Mouse (Mus musculus) thymus, postnatal 0 days (tissue): ENCODE measurements around the gene Cdon. TPM values are rescaled to one million over a fixed set of nuclear protein-coding genes. Genes with fewer than 3 reads are reported as not detected.

Source experiments
- DNase-seq: peaks from one replicate; pipeline ENCODE4 v3.0.0-alpha.2; 2015; ENCODE audit warnings: low spot score
- polyA plus RNA-seq: library from polyadenylated mRNA; unstranded; fragments of >200 nt; fragmentation: Nextera tagmentation; extraction: Ambion mirVana; gene quantifications from 2 replicates; pipeline ENCODE4 v1.2.1, GENCODE M21; 2015

Cdon gene
- polyA plus RNA-seq, 1 experiment from 2014 or later, result 2.0 TPM

DNA sequence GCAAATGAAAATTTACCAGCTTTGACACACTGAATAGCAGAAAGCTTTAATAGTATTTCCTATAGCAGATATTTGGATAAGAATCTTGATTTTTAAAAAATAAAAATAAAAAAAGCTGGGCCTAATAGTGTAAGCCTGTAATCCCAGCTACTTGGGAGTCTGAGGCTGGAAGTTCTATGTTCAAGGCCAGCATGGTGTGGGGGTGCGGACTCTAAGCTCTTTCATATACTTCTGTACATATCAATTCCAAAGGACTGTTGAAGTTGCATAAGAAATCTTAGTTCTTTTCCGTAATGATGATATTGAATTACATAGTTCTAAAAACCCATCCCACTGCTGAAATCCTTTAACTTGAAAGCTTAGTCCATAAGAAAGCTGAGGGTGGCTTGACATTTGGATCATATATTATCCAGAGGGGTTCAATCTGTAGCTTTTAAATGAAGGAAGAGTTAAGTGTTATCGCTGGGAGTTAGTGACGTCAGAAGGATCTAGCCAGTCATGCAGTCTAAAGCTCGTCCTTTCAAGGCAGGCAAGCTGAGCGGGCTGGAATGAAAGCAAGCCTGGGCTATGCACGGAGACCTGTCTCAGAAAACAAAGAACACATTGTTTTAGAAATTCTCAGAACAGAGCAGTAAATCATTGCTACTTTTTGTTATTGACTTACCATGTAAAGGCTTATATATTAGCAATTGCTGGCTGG lies 72.3 kb downstream of the Cdon start:
- no peak for DNase-seq

GRCm38 (mm10) chr9:35493733-35494092 lies 72.8 kb downstream of the Cdon start:
- DNase-seq, result no peak

GRCm38 (mm10) chr9:35494937-35495336 lies 74.0 kb downstream of the Cdon start:
- DNase-seq, result no peak

GRCm38 (mm10) chr9:35495471-35495870 lies 74.5 kb downstream of the Cdon start:
- peak; percentile 23 for DNase-seq

GRCm38 (mm10) chr9:35499946-35500345 lies 79.0 kb downstream of the Cdon start:
- DNase-seq, result no peak

DNA sequence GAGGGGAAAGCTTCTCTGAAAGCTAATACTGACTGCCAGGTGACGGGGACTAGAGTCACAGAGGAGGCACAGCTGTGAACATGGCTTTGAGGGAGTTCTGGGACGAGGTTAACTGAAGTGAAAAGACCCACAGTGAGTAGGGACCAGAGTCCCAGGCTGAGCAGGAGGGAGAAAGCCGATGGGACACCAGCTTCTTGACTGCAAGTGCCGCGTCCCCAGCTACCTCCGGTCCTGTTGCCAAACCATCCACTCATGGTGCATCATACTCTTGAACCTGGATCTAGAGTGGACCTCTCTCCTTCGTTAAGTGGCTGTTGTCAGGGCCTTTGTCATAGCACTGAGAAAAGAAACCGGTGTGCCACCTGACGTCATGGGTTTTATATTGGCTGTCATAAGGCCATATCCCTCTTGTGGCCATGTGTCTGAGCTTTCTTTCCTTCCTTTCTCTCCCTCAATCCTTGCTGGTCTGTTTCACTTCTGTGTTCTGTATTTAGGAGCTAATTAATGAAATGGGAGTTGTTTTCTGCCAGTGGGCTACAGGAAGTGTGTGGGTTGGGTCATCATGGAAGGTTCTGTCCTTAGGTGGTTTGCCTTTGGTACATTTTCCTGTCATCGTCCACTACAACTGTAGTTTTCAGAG lies 81.6 kb downstream of the Cdon start:
- no peak for DNase-seq

DNA sequence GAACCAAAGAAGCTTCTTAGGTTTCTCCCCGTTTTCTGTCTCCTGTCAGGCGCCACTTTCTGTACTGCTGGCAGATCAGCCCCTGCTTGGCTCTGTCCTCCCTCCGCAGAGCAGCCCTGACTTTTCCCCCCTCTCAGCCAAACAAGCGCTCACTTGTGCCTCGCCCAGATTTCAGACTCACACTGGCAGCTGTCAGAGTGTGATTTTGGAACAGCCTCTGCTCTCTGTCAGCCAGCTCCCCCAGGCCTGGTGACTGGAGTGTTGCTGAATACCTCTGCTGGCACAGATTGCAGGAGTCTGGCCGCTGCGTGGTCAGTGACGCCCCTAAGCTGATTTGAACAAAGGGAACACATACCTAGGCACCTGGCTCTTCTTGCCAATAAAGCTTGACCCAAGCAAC lies 87.3 kb downstream of the Cdon start:
- DNase-seq, result no peak

DNA sequence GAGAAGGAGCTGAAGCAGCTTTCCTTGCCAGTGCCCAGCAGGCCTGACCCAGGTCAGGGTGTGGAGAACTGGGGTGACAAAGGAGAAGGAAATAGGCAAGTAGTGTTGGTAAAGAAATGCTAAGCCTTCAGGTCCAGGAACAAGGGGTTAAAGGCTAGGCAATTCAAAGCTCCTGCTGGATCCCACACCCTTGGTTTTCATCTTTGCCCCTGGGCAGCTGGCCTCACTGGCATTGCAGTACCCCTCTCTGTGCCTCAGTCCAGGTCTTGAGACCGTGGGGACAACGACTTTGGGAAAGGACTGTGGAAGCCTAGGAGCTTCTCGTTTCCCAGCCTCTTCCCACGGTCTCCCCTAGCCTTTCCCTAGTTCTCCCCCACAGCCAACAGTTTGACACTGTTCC lies 93.0 kb downstream of the Cdon start:
- no peak for DNase-seq

DNA sequence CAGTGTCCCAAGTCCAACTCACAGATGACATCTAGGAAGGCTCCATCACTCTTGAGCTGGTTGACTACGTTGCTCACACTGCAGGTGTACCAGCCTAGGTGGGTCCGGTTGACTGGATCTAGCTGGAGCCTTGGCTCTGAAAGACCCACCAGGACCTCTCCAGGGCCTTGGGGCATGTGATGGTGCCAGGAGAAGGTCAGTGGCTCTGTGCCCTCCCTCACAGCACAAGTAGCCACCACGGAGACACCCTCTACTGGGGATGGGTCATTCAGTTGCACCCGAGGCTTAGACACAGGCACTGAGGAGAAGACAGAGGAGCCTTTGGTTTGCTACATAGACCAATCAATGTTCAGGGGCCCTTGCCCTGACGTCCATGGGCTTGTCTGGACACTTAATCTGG lies 95.3 kb downstream of the Cdon start:
- no peak for DNase-seq

- DNase-seq, result no peak
These were observed 95.8 kb downstream of the Cdon start for GRCm38 (mm10) chr9:35516711-35517110.

DNA sequence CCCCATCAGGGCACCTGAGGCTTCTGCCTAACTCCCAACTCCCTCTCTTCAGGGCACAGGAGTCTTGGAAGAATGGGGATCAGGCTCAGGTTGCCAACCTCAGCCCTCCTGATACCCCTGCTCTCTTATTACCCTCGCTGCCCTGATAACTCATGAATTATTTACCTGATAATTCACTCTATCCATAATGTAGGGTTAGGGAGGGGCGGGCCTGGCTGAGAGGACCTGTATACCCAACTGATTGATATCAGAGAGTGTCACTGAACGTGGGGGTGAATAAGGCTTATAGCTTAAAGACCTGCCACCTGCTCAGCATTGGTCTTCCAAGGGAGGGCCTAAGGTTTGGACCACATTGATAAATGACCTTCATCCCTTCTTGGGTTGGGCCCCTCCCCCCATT lies 97.2 kb downstream of the Cdon start, which contains the start of gene Gm1113:
Gene Gm1113 (minus strand): TSS at position 101 of the 400 bp plus-strand sequence.
- no peak for DNase-seq

- DNase-seq, result no peak
These were observed 99.9 kb downstream of the Cdon start for GRCm38 (mm10) chr9:35520631-35521348.

DNA sequence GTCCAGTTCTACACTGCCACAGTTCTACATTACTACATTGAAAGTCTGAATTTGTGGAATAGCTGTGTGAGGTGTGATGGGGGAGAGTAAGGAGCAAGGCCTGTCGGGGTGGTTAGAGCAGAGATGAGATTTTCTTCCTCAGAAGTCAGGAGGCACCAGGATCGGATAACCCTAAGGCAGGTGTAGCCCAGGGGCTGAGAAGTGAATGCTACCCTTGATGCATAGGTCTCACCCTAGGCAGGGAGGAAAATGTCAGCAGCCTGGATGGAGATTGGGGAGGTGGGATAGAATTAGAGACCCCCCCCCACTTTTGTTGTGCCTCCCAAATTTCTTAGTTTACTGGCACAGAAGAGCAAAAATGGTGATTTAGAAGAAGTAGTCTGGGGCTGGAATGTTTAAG lies 101.3 kb downstream of the Cdon start:
- DNase-seq, result no peak

GRCm38 (mm10) chr9:35522821-35523515 lies 102.0 kb downstream of the Cdon start:
- no peak for DNase-seq

GRCm38 (mm10) chr9:35523541-35523940 lies 102.6 kb downstream of the Cdon start:
- no peak for DNase-seq

GRCm38 (mm10) chr9:35523941-35524411 lies 103.0 kb downstream of the Cdon start:
- peak; percentile 81 for DNase-seq

GRCm38 (mm10) chr9:35529141-35529540 lies 108.2 kb downstream of the Cdon start:
- no peak for DNase-seq

GRCm38 (mm10) chr9:35529796-35530195 lies 108.9 kb downstream of the Cdon start:
- no peak for DNase-seq

GRCm38 (mm10) chr9:35533266-35533665 lies 112.3 kb downstream of the Cdon start:
- DNase-seq, result no peak

GRCm38 (mm10) chr9:35535110-35535509 lies 114.2 kb downstream of the Cdon start:
- peak; percentile 66 for DNase-seq

GRCm38 (mm10) chr9:35535876-35536275 lies 114.9 kb downstream of the Cdon start:
- no peak for DNase-seq
